Mouse (Mus musculus) kidney, adult 9 months (tissue): ENCODE data around the gene Zfp712.

ENCODE experiments used
- DNase-seq: peaks from one replicate; pipeline ENCODE4 v3.0.0; 2022

The Zfp712 gene

GRCm38 (mm10) chr13:67060786-67061358 is at the start of gene Zfp712:
Gene Zfp712 (minus strand): TSS chr13:67061170.
- peak; percentile 98 for DNase-seq

DNA sequence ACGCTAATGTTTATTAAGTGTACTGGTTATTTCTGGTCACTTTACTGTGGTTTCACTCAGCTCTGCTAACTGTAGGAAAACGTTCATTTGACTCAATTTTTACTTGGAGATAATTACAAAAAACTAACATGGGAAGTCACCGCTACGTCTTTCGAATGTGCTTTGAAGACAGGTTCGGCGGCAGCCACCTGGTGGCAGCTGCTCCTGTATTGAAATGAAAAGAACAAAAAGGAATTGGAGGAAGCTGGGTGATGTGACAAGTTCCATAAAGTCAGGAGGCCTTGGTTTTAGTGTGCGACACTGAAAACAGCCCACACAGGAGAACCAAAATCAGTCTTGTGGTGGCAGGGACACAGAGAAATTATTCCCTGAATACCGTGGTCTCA is 47.8 kb upstream of the Zfp712 start:
- no peak for DNase-seq

DNA sequence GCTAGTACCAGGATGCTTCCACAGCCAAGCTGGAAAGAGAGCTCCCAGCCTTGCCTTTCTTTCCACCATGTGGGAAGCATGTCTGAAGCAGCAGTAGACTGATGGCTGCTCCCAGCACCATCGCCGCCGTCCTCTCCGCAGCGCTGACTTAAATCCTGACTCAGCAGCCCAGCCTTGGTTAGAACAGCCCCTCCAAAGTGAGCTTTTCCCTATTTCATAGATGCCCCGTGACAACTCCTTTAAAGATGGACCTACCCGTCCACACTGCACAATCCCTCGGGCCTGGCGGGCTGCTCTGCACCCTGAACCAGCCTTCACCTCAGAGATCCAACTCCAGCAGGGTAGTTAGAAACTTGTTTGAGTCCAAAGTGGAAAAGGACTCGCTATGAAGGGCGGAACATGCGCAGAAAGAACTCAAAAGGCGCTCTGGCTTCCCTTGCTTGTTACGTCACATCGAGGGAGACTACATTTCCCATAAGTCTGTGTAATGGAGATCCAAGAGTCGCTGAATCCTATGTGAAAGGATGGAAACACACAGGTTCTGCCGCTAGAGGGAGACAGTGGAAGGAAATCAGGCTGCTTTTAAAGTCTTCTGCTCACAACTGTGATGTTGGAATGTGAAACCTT is 47.3 kb upstream of the Zfp712 start, which contains the start of gene Gm28557:
Gene Gm28557 (minus strand): TSS at position 411 of the 627 bp plus-strand sequence.
- peak; percentile 99 for DNase-seq

- DNase-seq: no peak
Measured at GRCm38 (mm10) chr13:67107681-67108080, 46.7 kb upstream of the Zfp712 start.

DNA sequence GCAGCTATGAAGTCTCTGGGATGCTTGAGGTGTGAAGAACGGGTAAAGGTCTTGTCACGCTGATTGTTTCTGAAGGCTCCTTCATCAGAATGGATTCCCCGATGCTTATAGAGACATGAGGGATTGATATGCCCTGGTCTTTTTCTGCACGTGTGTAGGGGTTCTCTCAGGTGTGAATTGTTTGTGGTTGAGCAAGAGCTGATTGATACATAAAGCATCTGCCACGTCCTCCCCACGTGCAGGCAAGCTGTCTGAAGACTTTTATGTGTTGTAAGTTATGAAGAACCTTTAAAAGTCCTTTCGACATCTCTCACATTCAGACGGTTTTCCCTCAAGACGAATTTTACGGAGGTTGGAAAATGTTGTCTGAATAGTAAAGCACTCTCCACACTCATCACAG is 36.9 kb upstream of the Zfp712 start, which contains the start of gene Zfp708:
Gene Zfp708 (minus strand): TSS at position 101 of the 400 bp plus-strand sequence.
- DNase-seq: no peak

DNA sequence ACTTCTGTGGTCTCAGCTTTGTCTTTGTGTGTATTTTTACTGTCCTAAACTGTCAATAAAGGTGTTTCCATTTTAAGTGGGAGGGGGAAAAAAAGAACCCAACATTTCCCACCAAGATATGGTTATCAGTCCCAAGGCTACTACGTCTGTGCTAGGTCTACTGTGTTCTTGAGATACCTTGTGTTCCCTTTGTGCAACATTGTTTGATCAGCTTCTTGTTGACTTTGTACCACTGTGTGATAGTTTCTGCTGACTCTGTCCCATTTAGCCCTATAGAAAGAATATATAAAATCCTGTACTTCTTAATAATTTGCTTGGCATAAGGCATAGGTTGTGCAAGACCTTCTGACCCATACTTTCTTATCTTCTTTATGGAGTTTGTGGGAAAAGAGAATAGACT is 29.2 kb upstream of the Zfp712 start:
- no peak for DNase-seq

DNA sequence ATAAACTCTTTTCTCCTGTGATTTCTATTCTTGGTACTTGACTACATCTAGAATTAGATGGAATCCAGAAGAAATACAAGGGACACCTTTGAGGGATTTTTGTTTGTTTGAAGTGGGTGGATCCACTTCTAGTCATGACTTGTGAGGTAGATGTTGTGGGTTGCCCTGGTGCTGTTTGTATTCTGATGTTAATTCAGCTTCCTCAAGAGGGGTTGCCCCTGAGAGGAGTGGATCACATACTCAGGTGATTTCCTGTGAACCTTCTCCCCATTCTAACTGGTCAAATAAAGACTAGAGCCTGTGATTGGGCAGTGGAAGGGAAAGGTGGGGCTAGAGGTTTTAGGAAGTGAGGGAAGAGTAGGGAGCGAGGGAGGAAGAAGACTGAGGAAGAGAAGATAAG is 21.0 kb upstream of the Zfp712 start:
- peak; percentile 9 for DNase-seq

DNA sequence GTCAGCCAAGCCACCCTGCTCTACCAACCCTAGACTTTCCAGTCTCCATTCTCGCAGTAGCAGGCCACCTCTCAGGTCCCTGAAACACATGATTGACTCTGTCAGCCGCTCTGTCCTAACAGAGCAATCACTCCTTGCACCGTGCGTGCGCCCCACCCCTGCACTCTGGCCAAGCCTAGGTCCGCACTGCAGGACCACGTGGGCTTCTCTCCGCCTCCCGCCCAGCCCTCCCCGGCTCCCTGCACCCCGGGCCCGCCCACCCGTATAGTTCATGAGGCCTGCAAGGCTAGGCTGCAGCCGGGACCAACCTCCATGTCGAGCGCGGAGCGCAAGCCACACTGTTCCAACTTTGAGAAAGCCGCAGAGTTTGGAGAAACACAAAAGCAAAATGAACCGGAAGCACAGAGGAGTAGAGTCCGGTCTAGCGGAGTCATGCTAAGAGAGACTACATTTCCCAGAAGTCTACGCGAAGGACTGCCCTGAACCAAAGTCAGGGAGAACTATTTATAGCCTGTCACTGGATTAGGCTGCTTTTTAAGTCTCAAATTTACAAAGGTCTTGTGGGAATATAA is 20.3 kb upstream of the Zfp712 start:
- DNase-seq: peak; percentile 88

DNA sequence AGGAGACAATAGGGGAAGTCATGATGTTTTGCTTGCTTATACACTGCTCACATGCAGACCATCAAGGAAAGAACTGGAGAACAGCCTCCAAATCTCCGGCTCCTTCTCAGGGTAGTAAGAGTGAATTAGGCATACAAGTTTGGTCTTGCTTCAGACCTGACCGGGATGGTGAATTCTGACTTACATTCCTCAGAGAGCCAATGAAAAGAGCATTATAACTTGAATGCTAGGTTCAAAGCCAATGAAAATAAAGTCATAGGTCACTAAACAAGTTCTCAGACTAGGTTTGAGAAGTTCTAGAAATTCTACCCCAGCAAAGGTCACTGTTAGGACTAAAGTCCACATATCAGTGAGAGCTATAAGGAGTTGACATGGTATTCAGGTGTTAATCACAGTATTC is 16.3 kb upstream of the Zfp712 start:
- no peak for DNase-seq

DNA sequence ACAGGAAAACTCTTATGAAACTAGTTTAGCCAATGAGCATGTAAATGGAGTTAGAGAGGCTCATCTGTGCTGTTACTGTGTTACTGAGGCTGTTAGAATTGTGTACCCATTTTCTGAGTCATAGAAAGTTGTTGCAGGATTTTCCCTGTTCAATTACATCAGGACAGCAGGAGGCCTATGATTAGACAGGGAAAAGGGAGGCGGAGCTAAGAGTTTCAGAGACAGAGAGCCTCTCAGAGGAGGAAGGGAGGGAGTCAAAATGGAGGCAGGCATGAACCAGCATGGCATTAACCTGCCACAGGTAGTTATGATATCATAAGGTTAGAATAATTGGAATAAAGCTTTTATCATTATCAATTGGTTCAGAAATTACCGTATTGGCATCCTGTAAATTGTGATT is 11.8 kb upstream of the Zfp712 start:
- DNase-seq: no peak

DNA sequence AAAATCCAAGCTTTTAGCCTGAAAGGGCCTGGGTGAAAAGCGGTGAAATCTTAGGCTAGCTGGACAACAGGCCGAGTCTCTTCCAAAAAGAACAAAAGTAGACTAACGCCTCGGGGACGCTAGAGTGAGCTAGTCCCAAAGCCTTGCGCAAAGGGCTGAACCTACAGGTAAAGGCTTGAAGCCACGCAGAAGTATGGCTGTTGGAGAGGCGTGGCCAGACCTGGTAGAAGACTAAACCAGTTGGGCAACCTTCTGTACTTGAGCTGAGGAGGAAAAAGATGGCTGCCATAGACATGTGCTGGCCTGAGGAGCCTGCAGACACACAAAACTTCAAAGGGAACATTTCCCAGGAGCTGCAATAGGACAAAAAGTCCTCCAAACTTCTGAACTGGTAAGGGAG is 4.4 kb upstream of the Zfp712 start:
- DNase-seq: no peak

GRCm38 (mm10) chr13:67062427-67062826 is 1.5 kb upstream of the Zfp712 start:
- DNase-seq: no peak

DNA sequence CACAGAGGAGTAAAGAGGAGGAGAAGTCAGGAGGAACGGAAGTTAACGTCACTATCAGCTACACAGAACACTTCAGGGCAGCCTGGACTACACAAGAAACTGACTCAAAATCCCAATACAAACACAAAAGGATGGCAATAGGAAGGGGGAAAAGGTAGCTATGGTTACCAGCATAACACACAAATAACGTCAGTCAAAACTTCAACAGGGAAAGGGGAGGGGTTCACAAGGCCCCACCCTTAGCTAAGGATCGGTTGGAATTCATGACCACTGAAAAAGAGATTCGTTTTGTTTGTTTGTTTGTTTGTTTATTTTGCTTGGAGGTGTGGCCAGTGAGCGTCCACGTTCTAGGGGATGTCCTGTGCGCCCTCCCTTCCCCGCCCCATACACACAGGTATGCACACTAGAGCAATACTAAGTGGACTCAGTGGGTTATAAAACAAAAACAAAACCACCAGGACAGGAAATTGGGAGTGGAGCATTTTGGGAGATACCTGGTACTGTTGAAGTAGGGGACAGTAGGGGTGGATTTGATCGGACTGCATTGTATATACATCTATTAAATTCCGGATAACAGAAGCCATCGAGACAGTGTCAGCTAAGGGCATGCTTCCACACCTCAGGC is 697 bp downstream of the Zfp712 start:
- DNase-seq: peak; percentile 15
